12 mouse cellular contexts compared by ENCODE assay signal in the genomic region with DNA sequence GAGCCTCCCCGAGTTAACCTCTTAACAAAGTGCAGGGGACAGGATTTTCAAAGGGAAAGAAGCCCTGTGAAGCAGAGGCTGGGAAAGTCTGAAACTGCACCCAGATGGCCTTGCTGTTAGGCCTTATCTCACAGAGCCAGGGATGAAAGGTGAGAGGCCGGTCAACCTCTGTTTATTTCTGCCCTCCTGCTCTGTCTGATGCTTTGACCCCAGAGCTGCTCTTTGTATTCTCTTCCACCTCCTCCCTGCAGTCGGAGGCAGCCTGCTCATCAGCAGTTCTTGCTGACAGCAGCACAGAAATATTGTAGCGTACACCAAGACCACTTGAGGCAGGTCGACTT.
DNase-seq lines count a peak whose midpoint lies in the region; ATAC-seq and TF ChIP-seq lines count a peak whose summit lies in the region.
"Had no signal": no experiment of that assay in that cellular context is flagged by ENCODE, and none has a peak within 500 bp of the region (broad histone marks: within the 10 kb centered on the region; RNA-seq: fewer than 3 reads in every experiment).

No protein-coding gene starts in this region.

- H3K4me1 ChIP-seq in heart, embryonic 14.5 days (ENCODE audit: control insufficient read depth in 2 of 2, insufficient read depth in 2 of 2, low read length in 2 of 2): peaks cover 14 to 23% of the 10 kb centered on the region in 2 experiments
- H3K4me1 ChIP-seq in liver, embryonic 16.5 days (ENCODE audit: control insufficient read depth, low read depth, low read length): peaks cover 34% of the 10 kb centered on the region
- no peaks in the 10 kb centered on the region for H3K4me1 ChIP-seq in cerebellum, adult 2 months (ENCODE audit: control insufficient read depth, insufficient read depth, low read length)

- TF ChIP-seq CTCF in cerebellum, adult 2 months (IDR thresholded peaks at IDR 0.05; ENCODE audit: borderline replicate concordance, insufficient read depth, low read depth, low read length): no peak

- H3K4me3 ChIP-seq in heart, embryonic 14.5 days (ENCODE audit: control insufficient read depth in 1 of 2, insufficient read depth in 1 of 2, low read depth in 1 of 2, low read length in 2 of 2): no peak overlapping the region
- peak overlapping the region; percentile 29; the same call in 1 of the 2 replicates for H3K4me3 ChIP-seq in liver, embryonic 16.5 days (ENCODE audit: low read depth, low read length)
- no peak overlapping the region for H3K4me3 ChIP-seq in cerebellum, adult 2 months (replicated peaks; ENCODE audit: insufficient read depth, low read depth, low read length)
- H3K4me3 ChIP-seq: embryonic facial prominence, embryonic 15.5 days had no signal

- ATAC-seq in heart, embryonic 14.5 days (ENCODE audit: insufficient number of reproducible peaks, insufficient read depth, low FRiP score, low read depth): no peak
- peak; percentile 96 for ATAC-seq in erythroblast, adult 5-6 weeks (replicated peaks; ENCODE audit: low FRiP score, poor library complexity, severe bottlenecking)
- ATAC-seq in liver, embryonic 16.5 days (ENCODE audit: low read depth): peak; percentile 99
- ATAC-seq: CD4-positive, CD25-positive, alpha-beta regulatory T cell, adult 4 months had no signal

- H3K27me3 ChIP-seq in heart, embryonic 14.5 days (ENCODE audit: control insufficient read depth, insufficient read depth, low read length): no peaks in the 10 kb centered on the region
- no peaks in the 10 kb centered on the region for H3K27me3 ChIP-seq in liver, embryonic 16.5 days (ENCODE audit: control insufficient read depth, insufficient read depth, low read depth, low read length)
- peaks cover 1% of the 10 kb centered on the region; the same call in 1 of the 2 replicates for H3K27me3 ChIP-seq in cerebellum, adult 2 months (ENCODE audit: control insufficient read depth, insufficient read depth, low read length)
- H3K27me3 ChIP-seq: embryonic facial prominence, embryonic 15.5 days had no signal

- no peaks in the 10 kb centered on the region for H3K36me3 ChIP-seq in heart, embryonic 14.5 days (ENCODE audit: control insufficient read depth, insufficient read depth, low read length)
- no peaks in the 10 kb centered on the region for H3K36me3 ChIP-seq in liver, embryonic 16.5 days (ENCODE audit: control insufficient read depth, insufficient read depth)
- H3K36me3 ChIP-seq: embryonic facial prominence, embryonic 15.5 days had no signal

- no peaks in the 10 kb centered on the region for H3K9me3 ChIP-seq in heart, embryonic 14.5 days (ENCODE audit: control insufficient read depth, low read length)
- H3K9me3 ChIP-seq in liver, embryonic 16.5 days (replicated peaks; ENCODE audit: control insufficient read depth, low read length): no peaks in the 10 kb centered on the region
- H3K9me3 ChIP-seq: embryonic facial prominence, embryonic 15.5 days had no signal

- TF ChIP-seq POLR2A in cerebellum, adult 2 months (IDR thresholded peaks at IDR 0.05; ENCODE audit: borderline replicate concordance, insufficient read depth, low read length): no peak

- H3K4me2 ChIP-seq in heart, embryonic 14.5 days (ENCODE audit: low read length): no peak overlapping the region
- H3K4me2 ChIP-seq in liver, embryonic 16.5 days (ENCODE audit: low read depth, low read length): peak overlapping the region; percentile 62
- H3K4me2 ChIP-seq: embryonic facial prominence, embryonic 15.5 days had no signal

- no peak for DNase-seq in heart, adult 9 months (ENCODE audit: low spot score in 2 of 2)
- DNase-seq in c-Kit-negative CD71-positive TER-119-positive erythroid progenitor cells, embryonic 14.5 days (ENCODE audit: low read depth, low spot score): peak; percentile 81
- no peak for DNase-seq in cerebellum, postnatal 4 days (ENCODE audit: low spot score in 2 of 2)
- DNase-seq in ovary, postnatal 10 days (ENCODE audit: low spot score): no peak
- DNase-seq in cerebellum, adult 2 months: no peak
- DNase-seq: lung, postnatal 10 days; retina, postnatal 1 day had no signal

- H3K27ac ChIP-seq in heart, embryonic 14.5 days (replicated peaks in 1 of 2; ENCODE audit: control insufficient read depth in 1 of 2, insufficient read depth in 1 of 2, low read depth in 2 of 2, low read length in 2 of 2): no peak overlapping the region
- peak overlapping the region; percentile 95 for H3K27ac ChIP-seq in liver, embryonic 16.5 days (ENCODE audit: low read length)
- H3K27ac ChIP-seq in cerebellum, adult 2 months (ENCODE audit: insufficient read depth, low read length): no peak overlapping the region
- H3K27ac ChIP-seq: embryonic facial prominence, embryonic 15.5 days had no signal

- 7% methylated on average over 5 of the region's 5 CpGs for WGBS in heart, embryonic 14.5 days
- WGBS in liver, embryonic 16.5 days (ENCODE audit: insufficient replicate concordance): 15% methylated on average over 5 of the region's 5 CpGs
- WGBS in cerebellum, adult 2 months: 58% methylated on average over 5 of the region's 5 CpGs

- 0 out of 2 replicates have a peak overlapping the region, but pooled peaks have one; percentile 7 for H3K9ac ChIP-seq in heart, embryonic 14.5 days (ENCODE audit: low read length)
- peak overlapping the region; percentile 56 for H3K9ac ChIP-seq in liver, embryonic 16.5 days (ENCODE audit: low read depth, low read length)
- H3K9ac ChIP-seq: embryonic facial prominence, embryonic 15.5 days had no signal
